Comparison of ENCODE assay signal across 8 mouse cellular contexts in genomic region chr8:121084210-121084951, GRCm38 (mm10). TPM values are rescaled to one million over a fixed set of nuclear protein-coding genes. Genes with fewer than 3 reads are reported as not detected.
A peak's percentile ranks its signal among the peaks of the same experiment; 100 is the strongest.
DNase-seq lines count a peak whose midpoint lies in the region; ATAC-seq and TF ChIP-seq lines count a peak whose summit lies in the region.

Gene Foxf1 (plus strand): TSS chr8:121084386.

- TF ChIP-seq EP300 in liver, embryonic 14.5 days (IDR thresholded peaks at IDR 0.05; ENCODE audit: low read depth), result no peak

- TF ChIP-seq CTCF in gastrocnemius, adult 2 months (IDR thresholded peaks at IDR 0.05), result no peak
- no peak for TF ChIP-seq CTCF in bone marrow, adult 2 months (IDR thresholded peaks at IDR 0.05; ENCODE audit: control insufficient read depth, insufficient read depth, low read length)
- TF ChIP-seq CTCF in liver, embryonic 14.5 days (IDR thresholded peaks at IDR 0.05; ENCODE audit: low read depth), result no peak

- H3K4me1 ChIP-seq in bone marrow, adult 2 months (ENCODE audit: control insufficient read depth, insufficient read depth, low read length), result no peaks in the 10 kb centered on the region
- peaks cover 45% of the 10 kb centered on the region for H3K4me1 ChIP-seq in hindbrain, embryonic 10.5 days (replicated peaks)
- no peaks in the 10 kb centered on the region for H3K4me1 ChIP-seq in liver, embryonic 14.5 days (replicated peaks; ENCODE audit: control insufficient read depth in 2 of 2, insufficient read depth in 2 of 2, low read length in 1 of 2)
- H3K4me1 ChIP-seq in neural tube, embryonic 14.5 days (ENCODE audit: control insufficient read depth, insufficient read depth, low read length), result 0 out of 2 replicates have a peak, but pooled peaks cover 11% of the 10 kb centered on the region

- peaks cover 100% of the 10 kb centered on the region for H3K27me3 ChIP-seq in hindbrain, embryonic 10.5 days (ENCODE audit: insufficient read depth, poor library complexity, severe bottlenecking)
- peaks cover 100% of the 10 kb centered on the region for H3K27me3 ChIP-seq in liver, embryonic 14.5 days (ENCODE audit: control insufficient read depth, insufficient read depth, low read length)
- H3K27me3 ChIP-seq in neural tube, embryonic 14.5 days (ENCODE audit: control insufficient read depth, insufficient read depth, low read length), result peaks cover 88% of the 10 kb centered on the region

- no peaks in the 10 kb centered on the region for H3K9me3 ChIP-seq in hindbrain, embryonic 10.5 days
- no peaks in the 10 kb centered on the region for H3K9me3 ChIP-seq in liver, embryonic 14.5 days (ENCODE audit: control insufficient read depth, low read length)
- no peaks in the 10 kb centered on the region for H3K9me3 ChIP-seq in neural tube, embryonic 14.5 days (ENCODE audit: control insufficient read depth, low read length)

- no peak for TF ChIP-seq POLR2A in bone marrow, adult 2 months (IDR thresholded peaks at IDR 0.05; ENCODE audit: borderline replicate concordance, control insufficient read depth, low read depth, low read length)

- ATAC-seq in liver, embryonic 14.5 days (ENCODE audit: insufficient read depth), result no peak
- no peak for ATAC-seq in neural tube, embryonic 14.5 days (ENCODE audit: low read depth)

- peak; percentile 43 for DNase-seq in gastrocnemius, adult 2 months
- DNase-seq in gastrocnemius, adult 8-10 months (ENCODE audit: low spot score in 2 of 2), result no peak
- DNase-seq in hindbrain, embryonic 10.5 days (ENCODE audit: low spot score), result peak; percentile 75
- DNase-seq in liver, embryonic 14.5 days (ENCODE audit: low read depth in 3 of 3, low spot score in 3 of 3), result no peak
- DNase-seq in cerebellum, postnatal 14 days, result no peak
- DNase-seq in frontal cortex, postnatal 25 days (ENCODE audit: low spot score in 2 of 2), result no peak

- WGBS in bone marrow, adult 2 months, result 2% methylated on average over 68 of the region's 83 CpGs
- under 1% methylated on average over 72 of the region's 83 CpGs for WGBS in hindbrain, embryonic 10.5 days
- WGBS in liver, embryonic 14.5 days (ENCODE audit: insufficient replicate concordance), result 1% methylated on average over 61 of the region's 83 CpGs
- WGBS in neural tube, embryonic 14.5 days, result under 1% methylated on average over 43 of the region's 83 CpGs

- H3K36me3 ChIP-seq in hindbrain, embryonic 10.5 days, result no peaks in the 10 kb centered on the region
- H3K36me3 ChIP-seq in liver, embryonic 14.5 days (replicated peaks; ENCODE audit: control insufficient read depth, insufficient read depth, low read depth), result no peaks in the 10 kb centered on the region
- no peaks in the 10 kb centered on the region for H3K36me3 ChIP-seq in neural tube, embryonic 14.5 days (ENCODE audit: control insufficient read depth, insufficient read depth, low read length)

- H3K4me2 ChIP-seq in liver, embryonic 14.5 days (ENCODE audit: low read depth), result peak within 1 kb of the TSS; percentile 51
- peak within 1 kb of the TSS; percentile 56 for H3K4me2 ChIP-seq in neural tube, embryonic 14.5 days (ENCODE audit: low read depth, low read length)

- intact Hi-C loops in gastrocnemius, adult 2 months (cut with DNase I), result no loop called here

- no peak within 1 kb of the TSS for H3K9ac ChIP-seq in liver, embryonic 14.5 days (replicated peaks)
- no peak within 1 kb of the TSS; the same call in 1 of the 2 replicates for H3K9ac ChIP-seq in neural tube, embryonic 14.5 days (replicated peaks; ENCODE audit: low read depth, low read length)

- peak within 1 kb of the TSS; percentile 84 for H3K4me3 ChIP-seq in gastrocnemius, adult 2 months
- peak within 1 kb of the TSS; percentile 38 for H3K4me3 ChIP-seq in bone marrow, adult 2 months (replicated peaks; ENCODE audit: control insufficient read depth, low read depth, low read length)
- peak within 1 kb of the TSS; percentile 59 for H3K4me3 ChIP-seq in hindbrain, embryonic 10.5 days
- peak within 1 kb of the TSS; percentile 33 to 34 for H3K4me3 ChIP-seq in liver, embryonic 14.5 days (ENCODE audit: insufficient read depth in 1 of 2, low read depth in 2 of 2, low read length in 2 of 2)
- H3K4me3 ChIP-seq in neural tube, embryonic 14.5 days (ENCODE audit: low read depth, low read length), result peak within 1 kb of the TSS; percentile 29

- peak within 1 kb of the TSS; percentile 24; the same call in 1 of the 2 replicates for H3K27ac ChIP-seq in gastrocnemius, adult 2 months
- no peak within 1 kb of the TSS for H3K27ac ChIP-seq in bone marrow, adult 2 months (ENCODE audit: control insufficient read depth, insufficient read depth, low read depth, low read length, poor library complexity)
- peak within 1 kb of the TSS; percentile 4; the same call in 1 of the 2 replicates for H3K27ac ChIP-seq in hindbrain, embryonic 10.5 days
- H3K27ac ChIP-seq in liver, embryonic 14.5 days, result no peak within 1 kb of the TSS
- H3K27ac ChIP-seq in neural tube, embryonic 14.5 days (ENCODE audit: low read depth, low read length), result no peak within 1 kb of the TSS

RNA-seq across cellular contexts. Expression of gene Foxf1, which starts in this region (rescaled TPM):
- under 1 TPM; 0.10 to 0.14 TPM for total RNA-seq in gastrocnemius, adult 2 months (2021)
- under 1 TPM in 1 of 4 experiments, not detected in 3; 0.10 TPM for total RNA-seq in gastrocnemius, adult 8-10 months (2022)
- polyA plus RNA-seq in bone marrow, adult 2 months (2011; ENCODE audit: insufficient read depth, insufficient read length, low replicate concordance, missing spikeins), result 0.54 TPM in 1 of 2 replicates, not detected in the other
- polyA plus RNA-seq in hindbrain, embryonic 10.5 days (2016; fragmentation: Nextera tagmentation; extraction: Ambion mirVana), result 3.9 and 4.9 TPM in 2 replicates
- 2.5 and 3.7 TPM in 2 replicates for polyA plus RNA-seq in liver, embryonic 14.5 days (2012; rRNA removed)
- 2.3 and 2.8 TPM in 2 replicates for polyA plus RNA-seq in liver, embryonic 14.5 days (2014; fragmentation: Nextera tagmentation; extraction: Ambion mirVana)
- polyA plus RNA-seq in neural tube, embryonic 14.5 days (2014; fragmentation: Nextera tagmentation; extraction: Ambion mirVana), result 0.16 and 1.3 TPM in 2 replicates

Comparison
In these comparisons a context has a peak if more than half of its experiments do, and no peak if none do; other contexts are left out.
1. Peak in DNase-seq, H3K4me3 ChIP-seq and H3K27ac ChIP-seq in gastrocnemius, adult 2 months; RNA of the gene not detected or under 1 TPM.
2. H3K4me3 ChIP-seq: peak in every context shown above with its lines; median percentile 84 in gastrocnemius, adult 2 months; 59 in hindbrain, embryonic 10.5 days; 38 in bone marrow, adult 2 months; 34 in liver, embryonic 14.5 days; 29 in neural tube, embryonic 14.5 days.